Mouse (Mus musculus) testis, adult 2 months (tissue): ENCODE data around the gene Slc26a5.

Source experiments
- CTCF ChIP-seq: fragments of 200-500 bp; IDR thresholded peaks from 2 replicates; pipeline ENCODE4 v1.5.1; 2012; ENCODE audit warnings: low read depth, mild to moderate bottlenecking, inconsistent platforms, low read length, moderate library complexity; ENCODE audit not compliant: control insufficient read depth, insufficient read depth, insufficient replicate concordance
- POLR2A ChIP-seq: fragments of 200-500 bp; IDR thresholded peaks from 2 replicates; pipeline ENCODE4 v1.6.1; 2012; ENCODE audit warnings: low read depth, mild to moderate bottlenecking, inconsistent platforms, low read length, moderate library complexity; ENCODE audit not compliant: control insufficient read depth

- TF ChIP-seq CTCF (no peak), POLR2A (no peak)
Measured at GRCm38 (mm10) chr5:21865346-21866107, at the start of gene Slc26a5.
